Mouse (Mus musculus): ENCODE data around the gene Ssc4d. TPM values are rescaled to one million over a fixed set of nuclear protein-coding genes. Genes with fewer than 3 reads are reported as not detected.

The Ssc4d gene
- total and polyA plus RNA-seq, 3 experiments: 1.9 to 2.9 (median 2.0) TPM

GRCm38 (mm10) chr5:135933222-135933899 is 41.0 kb downstream of the Ssc4d start:
- peaks cover 5 to 47% of the 10 kb centered on the region in 2 experiments; a peak in 3 of 4 replicates for H3K4me1 ChIP-seq (ENCODE audit: control insufficient read depth in 1 of 2, insufficient read depth in 2 of 2)
- no peak for DNase-seq (ENCODE audit: extremely low read depth)
- in situ Hi-C loops (cut with MboI; ENCODE audit: low pct_ligation_motif_present, low pct_unique_long_range_greater_than_20kb, low sequenced_read_pairs): no loop called here
- H3K9ac ChIP-seq (ENCODE audit: insufficient read depth, low read depth): peak overlapping the region; percentile 90
- H3K36me3 ChIP-seq (replicated peaks in 1 of 2; ENCODE audit: control insufficient read depth in 1 of 2, insufficient read depth in 1 of 2, low read length in 1 of 2): peaks cover 28 to 40% of the 10 kb centered on the region in 2 experiments
- TF ChIP-seq CTCF (conservative IDR thresholded peaks at IDR 0.05 in 1 of 2, IDR thresholded peaks at IDR 0.05 in 1 of 2; ENCODE audit: low read depth in 2 of 2, low read length in 2 of 2) (no peak), SIN3A (IDR thresholded peaks at IDR 0.05; ENCODE audit: low read length) (peak; percentile 48; the same call in 1 of the 2 replicates), KAT2A (IDR thresholded peaks at IDR 0.05; ENCODE audit: insufficient replicate concordance, low read length) (no peak), ETS1 (conservative IDR thresholded peaks at IDR 0.05; ENCODE audit: low read depth, low read length) (0 out of 2 replicates have a peak, but pooled peaks have one; percentile 17), ZC3H11A (IDR thresholded peaks at IDR 0.05; ENCODE audit: low read depth, low read length) (no peak), RAD21 (IDR thresholded peaks at IDR 0.05; ENCODE audit: low read depth, low read length) (no peak), PAX5 (IDR thresholded peaks at IDR 0.05; ENCODE audit: low read length) (no peak), ELF1 (IDR thresholded peaks at IDR 0.05; ENCODE audit: low read depth, low read length) (no peak), NELFE (IDR thresholded peaks at IDR 0.05; ENCODE audit: low read depth, low read length) (no peak), CHD1 (IDR thresholded peaks at IDR 0.05; ENCODE audit: low read depth, low read length) (peak; percentile 72; the same call in 1 of the 2 replicates), BHLHE40 (IDR thresholded peaks at IDR 0.05; ENCODE audit: low read depth, low read length) (peak; percentile 85), EP300 (IDR thresholded peaks at IDR 0.05; ENCODE audit: low read length) (no peak; the same call in 1 of the 2 replicates), IRF4 (IDR thresholded peaks at IDR 0.05; ENCODE audit: low read depth, low read length) (0 out of 2 replicates have a peak, but pooled peaks have one; percentile 48), ZNF384 (IDR thresholded peaks at IDR 0.05; ENCODE audit: low read depth, low read length) (peak; percentile 94), E2F4 (IDR thresholded peaks at IDR 0.05; ENCODE audit: insufficient replicate concordance, low read depth, low read length) (no peak), MEF2A (IDR thresholded peaks at IDR 0.05; ENCODE audit: borderline replicate concordance, low read depth, low read length) (no peak), CHD2 (IDR thresholded peaks at IDR 0.05; ENCODE audit: low read length) (no peak), TBP (conservative IDR thresholded peaks at IDR 0.05; ENCODE audit: low read depth, low read length) (no peak), USF1 (IDR thresholded peaks at IDR 0.05; ENCODE audit: low read depth, low read length) (no peak)
- no peak overlapping the region for H3K27ac ChIP-seq (ENCODE audit: insufficient read depth, low read depth)
- dilution Hi-C loops (cut with MboI; ENCODE audit: extremely low pct_ligation_motif_present, extremely low pct_unique_long_range_greater_than_20kb, low sequenced_read_pairs): no loop called here
- no peaks in the 10 kb centered on the region for H3K9me3 ChIP-seq (replicated peaks; ENCODE audit: low read length)
- peak overlapping the region; percentile 78 for H3K4me2 ChIP-seq (ENCODE audit: insufficient read depth, low read depth, poor library complexity, severe bottlenecking)
- H3K4me3 ChIP-seq (replicated peaks in 1 of 3; ENCODE audit: low read depth in 2 of 3, low read length in 2 of 3, poor library complexity in 1 of 3): peak overlapping the region; percentile 96 to 98 (median 96)
- peaks cover 57% of the 10 kb centered on the region for H3K79me2 ChIP-seq (replicated peaks; ENCODE audit: control insufficient read depth, extremely low read depth, insufficient read depth, poor library complexity, severe bottlenecking)
- H3K27me3 ChIP-seq (replicated peaks): no peaks in the 10 kb centered on the region

- peaks cover 37 to 49% of the 10 kb centered on the region in 2 experiments for H3K36me3 ChIP-seq (replicated peaks in 1 of 2; ENCODE audit: control insufficient read depth in 1 of 2, insufficient read depth in 1 of 2, low read length in 1 of 2)
- H3K27me3 ChIP-seq (replicated peaks): no peaks in the 10 kb centered on the region
- TF ChIP-seq RCOR1 (conservative IDR thresholded peaks at IDR 0.05; ENCODE audit: low read depth, low read length) (no peak), PAX5 (IDR thresholded peaks at IDR 0.05; ENCODE audit: low read length) (no peak), MAFK (IDR thresholded peaks at IDR 0.05; ENCODE audit: insufficient replicate concordance, low read length) (no peak), CHD2 (IDR thresholded peaks at IDR 0.05; ENCODE audit: low read length) (no peak), GABPA (IDR thresholded peaks at IDR 0.05; ENCODE audit: insufficient replicate concordance, low read depth, low read length) (no peak), JUN (IDR thresholded peaks at IDR 0.05; ENCODE audit: insufficient read depth, low read depth, low read length) (no peak), MEF2A (IDR thresholded peaks at IDR 0.05; ENCODE audit: borderline replicate concordance, low read depth, low read length) (no peak), POLR2AphosphoS2 (IDR thresholded peaks at IDR 0.05; ENCODE audit: low read depth, low read length) (no peak), EP300 (IDR thresholded peaks at IDR 0.05; ENCODE audit: low read length) (no peak), SMC3 (IDR thresholded peaks at IDR 0.05; ENCODE audit: low read depth, low read length) (no peak), CTCF (conservative IDR thresholded peaks at IDR 0.05 in 1 of 2, IDR thresholded peaks at IDR 0.05 in 1 of 2; ENCODE audit: low read depth in 2 of 2, low read length in 2 of 2) (no peak), TBP (conservative IDR thresholded peaks at IDR 0.05; ENCODE audit: low read depth, low read length) (no peak), E2F4 (IDR thresholded peaks at IDR 0.05; ENCODE audit: insufficient replicate concordance, low read depth, low read length) (no peak), TCF12 (IDR thresholded peaks at IDR 0.05; ENCODE audit: low read depth, low read length) (no peak), RAD21 (IDR thresholded peaks at IDR 0.05; ENCODE audit: low read depth, low read length) (no peak)
- peaks cover 67% of the 10 kb centered on the region for H3K79me2 ChIP-seq (replicated peaks; ENCODE audit: control insufficient read depth, extremely low read depth, insufficient read depth, poor library complexity, severe bottlenecking)
- in situ Hi-C loops (cut with MboI; ENCODE audit: low pct_ligation_motif_present, low pct_unique_long_range_greater_than_20kb, low sequenced_read_pairs): no loop called here
- H3K4me2 ChIP-seq (ENCODE audit: insufficient read depth, low read depth, poor library complexity, severe bottlenecking): peak overlapping the region; percentile 77
- dilution Hi-C loops (cut with MboI; ENCODE audit: extremely low pct_ligation_motif_present, extremely low pct_unique_long_range_greater_than_20kb, low sequenced_read_pairs): no loop called here
- no peak overlapping the region for H3K27ac ChIP-seq (ENCODE audit: insufficient read depth, low read depth)
- DNase-seq (ENCODE audit: extremely low read depth): peak; percentile 58
- H3K9me3 ChIP-seq (replicated peaks; ENCODE audit: low read length): no peaks in the 10 kb centered on the region
- H3K4me1 ChIP-seq (ENCODE audit: control insufficient read depth in 1 of 2, insufficient read depth in 2 of 2): peaks cover 5 to 55% of the 10 kb centered on the region in 2 experiments; a peak in 3 of 4 replicates
- peak overlapping the region in 1 of 3 experiments; percentile 98 for H3K4me3 ChIP-seq (replicated peaks in 1 of 3; ENCODE audit: low read depth in 2 of 3, low read length in 2 of 3, poor library complexity in 1 of 3)
- H3K9ac ChIP-seq (ENCODE audit: insufficient read depth, low read depth): no peak overlapping the region; the same call in 1 of the 2 replicates
Measured at GRCm38 (mm10) chr5:135932359-135932758, 42.0 kb downstream of the Ssc4d start.
